Mouse (Mus musculus) intestine, embryonic 15.5 days (tissue): ENCODE data around the gene Gm20388. TPM values are rescaled to one million over a fixed set of nuclear protein-coding genes. Genes with fewer than 3 reads are reported as not detected.
A peak's percentile ranks its signal among the peaks of the same experiment; 100 is the strongest.

Source experiments
- ATAC-seq: fragments of 200-750 bp; cut with Nextera tagmentation; 2 replicates; pipeline ENCODE4 v1.8.0; 2017; ENCODE audit warnings: moderate TSS enrichment, moderate library complexity
- H3K27ac ChIP-seq: fragments of 300-500 bp; sonication (generic); 2 replicates; pipeline ENCODE4 v1.5.1; 2015; ENCODE audit warnings: mild to moderate bottlenecking, inconsistent platforms
- H3K27me3 ChIP-seq: fragments of 300-500 bp; sonication (generic); replicated peaks from 2 replicates; pipeline ENCODE4 v1.6.1; 2015; ENCODE audit warnings: inconsistent platforms
- H3K36me3 ChIP-seq: fragments of 300-500 bp; sonication (generic); 2 replicates; pipeline ENCODE4 v1.6.1; 2015; ENCODE audit warnings: inconsistent platforms
- H3K4me1 ChIP-seq: fragments of 300-500 bp; sonication (generic); replicated peaks from 2 replicates; pipeline ENCODE4 v1.6.1; 2015; ENCODE audit warnings: inconsistent platforms
- H3K4me2 ChIP-seq: fragments of 300-500 bp; sonication (generic); replicated peaks from 2 replicates; pipeline ENCODE4 v1.6.1; 2015; ENCODE audit warnings: mild to moderate bottlenecking, inconsistent platforms
- H3K4me3 ChIP-seq: fragments of 300-500 bp; sonication (generic); replicated peaks from 2 replicates; pipeline ENCODE4 v1.5.1; 2015; ENCODE audit warnings: inconsistent platforms
- H3K9ac ChIP-seq: fragments of 300-500 bp; sonication (generic); 2 replicates; pipeline ENCODE4 v1.6.1; 2015; ENCODE audit warnings: inconsistent platforms
- H3K9me3 ChIP-seq: fragments of 300-500 bp; sonication (generic); 2 replicates; pipeline ENCODE4 v1.6.1; 2016; ENCODE audit warnings: inconsistent platforms
- WGBS: fragments of 180-500 bp; shearing (Covaris S2); methylation state at CpG from one replicate; pipeline ENCODE4 v1.1.7; 2015; 5-methylcytosine and 5-hydroxymethylcytosine counted together
- polyA plus RNA-seq: library from polyadenylated mRNA; unstranded; fragments of >200 nt; fragmentation: Nextera tagmentation; extraction: Ambion mirVana; gene quantifications from 2 replicates; pipeline ENCODE4 v1.2.1, GENCODE M21; 2015

Gene Gm20388
- polyA plus RNA-seq, 1 experiment from 2014 or later, result not detected

DNA sequence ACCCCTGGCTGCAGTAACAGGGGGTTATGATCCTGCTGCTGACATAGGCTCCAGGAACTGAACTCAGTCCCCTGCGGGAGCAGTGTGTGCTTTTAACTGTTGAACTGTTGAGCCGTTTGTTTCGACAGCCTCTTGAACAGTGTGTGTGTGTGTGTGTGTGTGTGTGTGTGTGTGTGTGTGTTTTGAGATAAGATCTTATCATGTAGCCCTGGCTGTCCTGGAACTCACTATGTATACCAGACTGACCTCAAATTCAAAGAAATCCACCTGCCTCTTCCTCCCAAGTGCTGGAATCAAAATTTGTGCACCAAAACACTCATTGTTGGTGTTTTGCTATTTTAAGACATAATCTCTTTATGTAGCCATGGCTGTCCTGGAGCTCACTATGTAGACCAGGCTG, 3204.0 kb downstream of the Gm20388 start:
- ATAC-seq, result no peak
- 37% methylated on average over 3 of the region's 3 CpGs for WGBS
- Histone ChIP-seq H3K9ac (no peak overlapping the region), H3K4me3 (no peak overlapping the region), H3K4me1 (peaks cover 10% of the 10 kb centered on the region; the same call in 1 of the 2 replicates), H3K36me3 (no peaks in the 10 kb centered on the region), H3K9me3 (no peaks in the 10 kb centered on the region), H3K27ac (no peak overlapping the region), H3K4me2 (no peak overlapping the region), H3K27me3 (peaks cover 40% of the 10 kb centered on the region)

GRCm38 (mm10) chr8:123117127-123117731, 3206.6 kb downstream of the Gm20388 start, which contains the start of gene Cpne7:
Gene Cpne7, plus strand, starts transcription at chr8:123117374.
- Histone ChIP-seq H3K4me1 (peaks cover 10% of the 10 kb centered on the region; the same call in 1 of the 2 replicates), H3K36me3 (no peaks in the 10 kb centered on the region), H3K27me3 (peaks cover 42% of the 10 kb centered on the region), H3K27ac (no peak within 1 kb of the TSS), H3K9me3 (no peaks in the 10 kb centered on the region), H3K9ac (peak within 1 kb of the TSS; percentile 42; the same call in 1 of the 2 replicates), H3K4me2 (peak within 1 kb of the TSS; percentile 96), H3K4me3 (peak within 1 kb of the TSS; percentile 47)
- peak; percentile 67 for ATAC-seq
- under 1% methylated on average over 51 of the region's 51 CpGs for WGBS

DNA sequence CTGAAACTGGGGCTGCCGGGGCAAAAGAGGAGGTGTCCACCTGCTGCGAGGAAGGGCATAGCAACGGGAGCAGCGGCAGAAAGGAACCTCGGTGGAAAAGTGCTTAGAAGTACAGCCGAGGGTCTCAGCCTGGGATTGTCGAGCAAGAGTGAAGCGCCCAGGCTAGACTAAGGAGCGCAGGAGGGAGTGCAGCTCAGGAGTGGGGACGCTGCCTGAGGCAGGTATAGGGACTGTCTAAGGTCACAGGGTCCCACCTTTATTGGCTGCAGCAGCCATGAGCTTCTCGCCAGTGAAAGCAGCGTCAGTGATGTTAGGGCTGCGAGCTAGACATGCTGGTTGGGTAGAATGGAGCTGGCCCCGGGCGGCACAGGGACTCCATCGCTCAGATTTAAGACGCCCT, 3207.1 kb downstream of the Gm20388 start:
- Histone ChIP-seq H3K9me3 (no peaks in the 10 kb centered on the region), H3K36me3 (no peaks in the 10 kb centered on the region), H3K4me1 (peaks cover 10% of the 10 kb centered on the region; the same call in 1 of the 2 replicates), H3K27me3 (peaks cover 42% of the 10 kb centered on the region), H3K9ac (peak overlapping the region; percentile 42; the same call in 1 of the 2 replicates), H3K4me3 (peak overlapping the region; percentile 47), H3K4me2 (peak overlapping the region; percentile 96), H3K27ac (no peak overlapping the region)
- no peak for ATAC-seq
- 3% methylated on average over 17 of the region's 17 CpGs for WGBS

DNA sequence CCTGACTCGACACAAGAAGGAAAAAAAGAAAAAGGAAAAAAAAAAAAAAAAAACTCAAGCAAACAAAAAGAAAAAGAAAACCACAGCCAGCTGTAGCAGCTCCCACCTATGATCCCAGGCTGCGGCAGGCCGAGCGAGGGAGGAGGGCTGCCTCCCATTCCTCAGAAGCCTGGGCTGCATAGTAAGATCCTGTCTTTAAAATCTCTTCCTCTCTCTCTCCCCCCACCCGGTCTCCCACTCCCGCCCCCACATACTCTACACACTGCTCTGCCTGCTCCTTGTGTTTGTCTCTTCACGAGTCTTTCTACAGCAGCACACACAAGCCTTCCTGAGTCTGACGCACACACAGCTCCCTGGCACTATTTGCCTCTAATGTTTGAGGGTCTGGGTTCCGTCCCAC, 3211.4 kb downstream of the Gm20388 start:
- no peak overlapping the region for H3K9ac ChIP-seq
- H3K9me3 ChIP-seq, result no peaks in the 10 kb centered on the region
- ATAC-seq, result no peak
- H3K4me3 ChIP-seq, result no peak overlapping the region
- no peak overlapping the region for H3K27ac ChIP-seq
- H3K4me1 ChIP-seq, result peaks cover 8% of the 10 kb centered on the region
- 35% methylated on average over 9 of the region's 9 CpGs for WGBS
- H3K27me3 ChIP-seq, result peaks cover 28% of the 10 kb centered on the region
- no peaks in the 10 kb centered on the region for H3K36me3 ChIP-seq
- H3K4me2 ChIP-seq, result no peak overlapping the region

GRCm38 (mm10) chr8:123122670-123123069, 3212.0 kb downstream of the Gm20388 start:
- ATAC-seq, result no peak
- WGBS, result 81% methylated on average over 5 of the region's 5 CpGs
- Histone ChIP-seq H3K27ac (no peak overlapping the region), H3K4me3 (no peak overlapping the region), H3K9me3 (no peaks in the 10 kb centered on the region), H3K4me2 (no peak overlapping the region), H3K27me3 (peaks cover 22% of the 10 kb centered on the region), H3K36me3 (no peaks in the 10 kb centered on the region), H3K4me1 (peaks cover 2% of the 10 kb centered on the region), H3K9ac (no peak overlapping the region)

DNA sequence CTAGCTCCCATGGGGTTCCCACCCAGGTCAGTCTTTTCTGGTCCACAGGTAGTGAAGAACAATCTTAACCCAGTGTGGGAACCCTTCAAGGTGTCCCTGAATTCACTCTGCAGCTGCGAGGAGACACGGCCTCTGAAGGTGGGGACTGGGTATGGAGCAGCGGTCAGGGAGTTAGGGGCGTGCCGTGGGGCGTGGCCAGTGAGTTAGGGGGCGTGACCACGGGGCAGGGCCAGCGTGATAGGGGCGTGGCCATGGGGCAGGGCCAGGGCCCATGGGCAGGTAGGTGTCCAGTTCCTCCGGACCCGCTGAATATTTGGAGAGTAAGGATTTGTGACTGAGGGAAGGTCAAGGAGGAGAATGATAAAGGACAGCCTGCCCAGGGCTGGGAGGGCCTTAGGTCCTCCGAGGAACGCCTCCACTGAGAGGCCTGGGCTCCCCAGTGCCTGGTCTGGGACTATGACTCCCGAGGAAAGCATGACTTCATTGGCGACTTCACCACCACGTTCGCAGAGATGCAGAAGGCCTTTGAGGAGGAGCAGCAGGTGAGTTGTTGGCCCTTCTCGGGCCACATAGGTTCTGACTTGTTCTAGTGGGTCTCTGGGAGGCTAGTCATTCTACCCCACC, 3215.7 kb downstream of the Gm20388 start:
- 8% methylated on average over 19 of the region's 19 CpGs for WGBS
- 0 out of 2 replicates have a peak overlapping the region, but pooled peaks have one; percentile 3 for H3K4me3 ChIP-seq
- peak; percentile 90 for ATAC-seq
- H3K36me3 ChIP-seq, result no peaks in the 10 kb centered on the region
- H3K9ac ChIP-seq, result no peak overlapping the region
- no peaks in the 10 kb centered on the region for H3K27me3 ChIP-seq
- H3K9me3 ChIP-seq, result no peaks in the 10 kb centered on the region
- H3K4me1 ChIP-seq, result no peaks in the 10 kb centered on the region; the same call in 1 of the 2 replicates
- peak overlapping the region; percentile 46 for H3K4me2 ChIP-seq
- H3K27ac ChIP-seq, result no peak overlapping the region

GRCm38 (mm10) chr8:123131041-123131440, 3220.4 kb downstream of the Gm20388 start:
- no peaks in the 10 kb centered on the region for H3K36me3 ChIP-seq
- H3K4me3 ChIP-seq, result no peak overlapping the region
- H3K4me2 ChIP-seq, result no peak overlapping the region
- H3K9ac ChIP-seq, result no peak overlapping the region
- no peak overlapping the region for H3K27ac ChIP-seq
- 52% methylated on average over 9 of the region's 9 CpGs for WGBS
- H3K9me3 ChIP-seq, result no peaks in the 10 kb centered on the region
- ATAC-seq, result no peak
- H3K4me1 ChIP-seq, result no peaks in the 10 kb centered on the region; the same call in 1 of the 2 replicates
- H3K27me3 ChIP-seq, result no peaks in the 10 kb centered on the region

DNA sequence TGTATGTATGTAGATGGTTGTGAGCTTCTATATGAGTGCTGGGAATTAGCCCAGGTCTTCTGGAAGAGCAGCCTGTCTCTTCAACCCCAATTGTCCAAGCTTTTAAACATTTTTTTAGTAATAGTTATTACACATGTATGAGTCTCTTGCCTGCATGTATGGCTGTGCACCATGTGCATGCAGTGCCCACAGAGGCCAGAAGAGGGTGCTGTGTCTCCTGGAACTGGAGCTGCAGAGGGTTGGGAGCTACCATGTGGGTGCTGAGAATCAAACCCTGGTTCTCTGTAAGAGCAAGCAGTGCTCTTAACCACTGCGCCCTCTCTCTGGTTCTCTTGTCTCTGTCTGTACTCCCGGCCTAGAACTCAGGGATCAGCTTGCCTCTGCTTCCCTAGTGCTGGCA, 3222.3 kb downstream of the Gm20388 start:
- peaks cover 8% of the 10 kb centered on the region; the same call in 1 of the 2 replicates for H3K4me1 ChIP-seq
- H3K36me3 ChIP-seq, result no peaks in the 10 kb centered on the region
- H3K9me3 ChIP-seq, result no peaks in the 10 kb centered on the region
- WGBS, result 98% methylated on average over 2 of the region's 2 CpGs
- no peak overlapping the region for H3K27ac ChIP-seq
- no peak for ATAC-seq
- H3K9ac ChIP-seq, result no peak overlapping the region
- no peak overlapping the region for H3K4me3 ChIP-seq
- H3K4me2 ChIP-seq, result no peak overlapping the region
- H3K27me3 ChIP-seq, result no peaks in the 10 kb centered on the region

DNA sequence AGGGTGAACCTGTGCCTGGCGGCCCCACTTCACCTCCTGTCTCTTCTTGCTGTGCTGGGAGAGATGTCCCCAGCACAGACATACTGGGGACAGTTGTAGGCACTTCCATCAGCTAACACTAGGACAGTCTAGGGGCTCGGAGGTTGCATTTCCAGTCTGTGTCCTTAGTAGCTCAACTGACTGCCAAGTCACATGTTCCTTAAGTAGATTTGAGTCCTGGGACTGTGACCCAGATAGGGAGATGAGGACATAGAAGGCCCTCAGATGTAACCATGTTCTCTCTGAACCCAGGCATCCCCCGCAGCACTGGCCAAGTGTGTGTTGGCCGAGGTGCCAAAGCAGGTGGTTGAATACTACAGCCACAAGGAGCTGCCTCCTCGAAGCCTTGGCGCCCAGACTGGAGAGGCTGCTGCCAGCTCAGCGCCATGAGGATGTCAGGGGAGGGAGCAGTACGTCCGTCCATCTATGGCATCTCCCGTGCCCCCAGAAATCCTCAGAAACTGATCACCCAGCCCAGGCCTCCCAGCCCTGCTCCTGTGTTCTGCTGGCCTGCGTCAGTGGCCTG, 3223.6 kb downstream of the Gm20388 start:
- no peak overlapping the region for H3K27ac ChIP-seq
- H3K4me2 ChIP-seq, result no peak overlapping the region
- H3K9ac ChIP-seq, result no peak overlapping the region
- peaks cover 9% of the 10 kb centered on the region; the same call in 1 of the 2 replicates for H3K4me1 ChIP-seq
- H3K9me3 ChIP-seq, result no peaks in the 10 kb centered on the region
- WGBS, result 89% methylated on average over 11 of the region's 11 CpGs
- no peaks in the 10 kb centered on the region for H3K36me3 ChIP-seq
- no peak for ATAC-seq
- no peaks in the 10 kb centered on the region for H3K27me3 ChIP-seq
- H3K4me3 ChIP-seq, result no peak overlapping the region

DNA sequence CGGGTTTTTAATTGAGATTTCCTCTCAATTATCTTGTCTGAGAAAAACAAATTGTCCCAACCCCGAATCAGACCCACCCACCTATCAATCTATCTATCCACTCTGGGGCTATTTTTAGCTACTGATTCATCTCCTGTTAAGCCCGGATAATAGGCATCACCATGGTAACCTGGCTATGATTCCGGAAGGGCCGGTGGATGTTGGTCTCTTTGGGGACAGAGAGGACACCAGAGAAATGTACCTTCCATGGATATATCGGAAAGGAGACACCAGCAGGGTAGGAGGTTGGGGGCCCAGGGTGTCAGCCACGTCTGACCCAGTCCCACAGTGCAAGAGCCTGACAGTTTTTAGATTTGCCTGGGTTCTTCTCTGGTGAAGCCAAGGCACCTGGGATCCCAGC, 3224.8 kb downstream of the Gm20388 start:
- Histone ChIP-seq H3K27me3 (no peaks in the 10 kb centered on the region), H3K9ac (no peak overlapping the region), H3K36me3 (no peaks in the 10 kb centered on the region), H3K4me2 (no peak overlapping the region), H3K4me1 (peaks cover 9% of the 10 kb centered on the region; the same call in 1 of the 2 replicates), H3K4me3 (no peak overlapping the region), H3K27ac (peak overlapping the region; percentile 32; the same call in 1 of the 2 replicates), H3K9me3 (no peaks in the 10 kb centered on the region)
- no peak for ATAC-seq
- WGBS, result 38% methylated on average over 7 of the region's 7 CpGs

- H3K9me3 ChIP-seq, result no peaks in the 10 kb centered on the region
- H3K4me3 ChIP-seq, result no peak overlapping the region
- peaks cover 9% of the 10 kb centered on the region; the same call in 1 of the 2 replicates for H3K4me1 ChIP-seq
- H3K36me3 ChIP-seq, result no peaks in the 10 kb centered on the region
- 52% methylated on average over 9 of the region's 9 CpGs for WGBS
- no peak overlapping the region for H3K9ac ChIP-seq
- H3K27me3 ChIP-seq, result no peaks in the 10 kb centered on the region
- H3K4me2 ChIP-seq, result no peak overlapping the region
- H3K27ac ChIP-seq, result peak overlapping the region; percentile 32; the same call in 1 of the 2 replicates
- ATAC-seq, result no peak
These were observed 3225.2 kb downstream of the Gm20388 start for GRCm38 (mm10) chr8:123135806-123136205.

DNA sequence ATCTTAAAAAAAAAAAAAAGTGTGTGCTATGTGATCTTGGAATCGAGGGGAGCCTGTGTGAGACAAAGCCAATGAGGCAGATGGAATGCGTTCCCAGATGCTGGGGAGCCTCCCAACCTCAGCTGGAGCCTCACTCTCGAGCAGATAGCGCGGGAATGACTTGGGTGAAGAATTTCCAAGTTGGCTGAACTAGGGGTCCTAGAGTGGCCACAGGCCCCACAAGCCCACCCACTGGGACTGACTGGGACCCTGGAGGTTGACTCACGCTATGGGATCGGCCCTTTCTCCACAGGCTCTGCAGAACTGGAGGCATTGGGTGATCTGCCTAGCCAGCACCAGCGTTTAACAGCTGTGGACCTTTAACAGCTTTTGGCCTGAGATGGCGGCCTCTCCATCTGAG, 3225.6 kb downstream of the Gm20388 start:
- Histone ChIP-seq H3K4me3 (no peak overlapping the region), H3K27ac (no peak overlapping the region), H3K4me2 (no peak overlapping the region), H3K36me3 (no peaks in the 10 kb centered on the region), H3K27me3 (no peaks in the 10 kb centered on the region), H3K9me3 (no peaks in the 10 kb centered on the region), H3K9ac (no peak overlapping the region), H3K4me1 (peaks cover 9% of the 10 kb centered on the region; the same call in 1 of the 2 replicates)
- ATAC-seq, result no peak
- WGBS, result 70% methylated on average over 9 of the region's 9 CpGs
